Mouse (Mus musculus) limb, embryonic 14.5 days (tissue): Measurements from ENCODE around the gene Muc13. TPM values are rescaled to one million over a fixed set of nuclear protein-coding genes. Genes with fewer than 3 reads are reported as not detected.

Experiments
- ATAC-seq: fragments of 200-750 bp; cut with Nextera tagmentation; 2 replicates; pipeline ENCODE4 v1.8.0; 2017; ENCODE audit warnings: low read depth, moderate number of reproducible peaks, moderate TSS enrichment; ENCODE audit not compliant: low FRiP score
- DNase-seq: peaks from one replicate; pipeline ENCODE4 v3.0.0-alpha.2; 2015; ENCODE audit warnings: low spot score
- H3K27ac ChIP-seq: fragments of 300-500 bp; sonication (generic); replicated peaks from 2 replicates; pipeline ENCODE4 v1.5.1; 2014; ENCODE audit warnings: low read depth, mild to moderate bottlenecking, low read length, moderate library complexity, mixed read lengths
- H3K27me3 ChIP-seq: fragments of 300-500 bp; sonication (generic); 2 replicates; pipeline ENCODE4 v1.6.1; 2014; ENCODE audit warnings: low read length, mixed read lengths; ENCODE audit not compliant: control insufficient read depth, insufficient read depth
- H3K36me3 ChIP-seq: fragments of 300-500 bp; sonication (generic); 2 replicates; pipeline ENCODE4 v1.6.1; 2014; ENCODE audit warnings: mild to moderate bottlenecking, low read length, moderate library complexity, mixed read lengths; ENCODE audit not compliant: control insufficient read depth, insufficient read depth
- H3K4me1 ChIP-seq: fragments of 300-500 bp; sonication (generic); 2 replicates; pipeline ENCODE4 v1.6.1; 2014; ENCODE audit warnings: antibody characterized with exemption, low read length, mixed read lengths; ENCODE audit not compliant: control insufficient read depth, insufficient read depth
- H3K4me2 ChIP-seq: fragments of 300-500 bp; sonication (generic); replicated peaks from 2 replicates; pipeline ENCODE4 v1.6.1; 2014; ENCODE audit warnings: low read depth, mild to moderate bottlenecking, low read length, moderate library complexity; ENCODE audit not compliant: severe bottlenecking
- H3K4me3 ChIP-seq: fragments of 300-500 bp; sonication (generic); replicated peaks from 2 replicates; pipeline ENCODE4 v1.5.1; 2014; ENCODE audit warnings: low read length
- H3K9ac ChIP-seq: fragments of 300-500 bp; sonication (generic); 2 replicates; pipeline ENCODE4 v1.6.1; 2014; ENCODE audit warnings: mild to moderate bottlenecking, low read depth, low read length, moderate library complexity; ENCODE audit not compliant: severe bottlenecking
- H3K9me3 ChIP-seq: fragments of 300-500 bp; sonication (generic); 2 replicates; pipeline ENCODE4 v1.6.1; 2016; ENCODE audit warnings: low read length; ENCODE audit not compliant: control insufficient read depth
- POLR2A ChIP-seq: fragments of 200-500 bp; IDR thresholded peaks from 2 replicates; pipeline ENCODE4 v1.8.0; 2012; ENCODE audit warnings: inconsistent platforms, mild to moderate bottlenecking, moderate library complexity, borderline replicate concordance; ENCODE audit not compliant: insufficient read depth, insufficient read length; ENCODE audit errors: extremely low read depth
- WGBS: fragments of 180-500 bp; shearing (Covaris S2); extraction: QIAGEN DNeasy Blood & Tissue Kit; methylation state at CpG from one replicate; pipeline ENCODE4 v1.1.7; 2014; 5-methylcytosine and 5-hydroxymethylcytosine counted together
- polyA plus RNA-seq, 2 experiments: library from polyadenylated mRNA; depleted of rRNA in 1 of 2; stranded (reverse) in 1 of 2; unstranded in 1 of 2; fragments of >200 nt; fragmentation: Nextera tagmentation in 1 of 2; extraction: Ambion mirVana in 1 of 2; gene quantifications; 2 replicates each; pipeline versions ENCODE4 v1.2.1 to v1.2.3; 2012 to 2014

The Muc13 gene
- polyA plus RNA-seq, 2 experiments: 0.12 to 0.25 TPM

DNA sequence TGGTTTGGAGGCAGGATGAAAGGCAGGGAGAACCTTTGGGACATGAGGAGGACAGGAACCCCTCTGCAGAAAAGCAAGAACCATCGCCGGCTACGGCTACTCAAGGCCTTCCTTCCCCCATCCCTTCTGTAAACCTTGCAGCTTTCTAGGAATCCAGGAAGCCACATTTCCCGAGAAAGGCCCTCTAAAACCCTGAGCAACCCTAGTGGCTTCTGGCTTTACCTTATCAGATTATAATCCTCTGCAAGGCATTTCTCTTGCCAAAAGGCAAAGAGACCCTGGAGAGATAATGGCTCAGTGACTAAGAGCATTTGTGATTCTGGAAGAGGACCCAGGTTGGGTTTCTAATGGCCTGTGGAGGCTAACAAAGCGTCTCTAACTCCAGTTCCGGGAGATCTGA is 46.8 kb downstream of the Muc13 start:
- H3K27ac ChIP-seq: no peak overlapping the region
- no peak for DNase-seq
- no peaks in the 10 kb centered on the region for H3K27me3 ChIP-seq
- peaks cover 19% of the 10 kb centered on the region for H3K4me1 ChIP-seq
- H3K9me3 ChIP-seq: no peaks in the 10 kb centered on the region
- no peak overlapping the region for H3K4me2 ChIP-seq
- no peak overlapping the region for H3K4me3 ChIP-seq
- no peak overlapping the region for H3K9ac ChIP-seq
- no peak for ATAC-seq
- TF ChIP-seq POLR2A: no peak
- 52% methylated on average over 6 of the region's 6 CpGs for WGBS
- H3K36me3 ChIP-seq: no peaks in the 10 kb centered on the region

DNA sequence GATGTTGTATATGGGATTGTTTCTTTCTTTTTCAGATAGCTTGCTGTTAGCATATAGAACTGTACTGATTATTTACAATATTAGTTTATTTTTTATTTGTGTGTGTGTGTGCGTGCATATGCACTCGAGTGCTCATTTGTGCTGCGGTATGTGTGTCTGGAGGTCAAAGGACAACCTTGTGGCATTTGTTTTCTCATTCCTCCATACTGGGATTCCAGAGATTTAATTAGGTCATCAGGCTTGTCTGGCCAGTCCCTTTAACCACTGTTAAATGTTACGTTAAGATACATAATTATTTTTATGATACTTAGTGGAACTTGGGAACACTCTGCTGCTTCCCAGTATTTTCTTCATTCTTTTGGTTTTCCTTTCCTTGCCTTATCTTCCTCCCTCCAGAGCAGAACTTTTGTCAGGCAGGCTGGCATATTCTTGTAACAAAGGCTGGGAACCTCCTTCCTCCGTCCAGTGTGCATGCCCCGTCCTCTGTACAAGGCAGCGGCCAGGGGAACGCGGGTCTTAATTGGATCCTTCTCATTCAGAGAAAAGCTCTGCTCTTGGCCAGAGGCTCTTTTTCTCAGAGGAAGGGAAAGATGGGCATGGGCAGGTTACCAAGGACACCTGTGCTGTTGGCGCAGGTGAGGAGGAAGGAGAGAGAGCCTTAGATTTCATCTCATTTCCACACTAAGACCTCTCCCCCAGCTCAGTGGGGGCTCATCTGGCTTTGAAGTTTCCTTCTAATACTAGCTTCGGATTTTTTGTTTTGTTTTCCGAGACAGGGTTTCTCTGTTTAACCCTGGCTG is 48.4 kb downstream of the Muc13 start:
- Histone ChIP-seq H3K27me3 (no peaks in the 10 kb centered on the region; the same call in 1 of the 2 replicates), H3K9ac (no peak overlapping the region), H3K9me3 (no peaks in the 10 kb centered on the region), H3K4me2 (no peak overlapping the region), H3K4me1 (peaks cover 18% of the 10 kb centered on the region), H3K4me3 (no peak overlapping the region), H3K36me3 (peaks cover 12% of the 10 kb centered on the region), H3K27ac (no peak overlapping the region)
- WGBS: 65% methylated on average over 12 of the region's 12 CpGs
- ATAC-seq (no peak), DNase-seq (no peak)
- TF ChIP-seq POLR2A: no peak

DNA sequence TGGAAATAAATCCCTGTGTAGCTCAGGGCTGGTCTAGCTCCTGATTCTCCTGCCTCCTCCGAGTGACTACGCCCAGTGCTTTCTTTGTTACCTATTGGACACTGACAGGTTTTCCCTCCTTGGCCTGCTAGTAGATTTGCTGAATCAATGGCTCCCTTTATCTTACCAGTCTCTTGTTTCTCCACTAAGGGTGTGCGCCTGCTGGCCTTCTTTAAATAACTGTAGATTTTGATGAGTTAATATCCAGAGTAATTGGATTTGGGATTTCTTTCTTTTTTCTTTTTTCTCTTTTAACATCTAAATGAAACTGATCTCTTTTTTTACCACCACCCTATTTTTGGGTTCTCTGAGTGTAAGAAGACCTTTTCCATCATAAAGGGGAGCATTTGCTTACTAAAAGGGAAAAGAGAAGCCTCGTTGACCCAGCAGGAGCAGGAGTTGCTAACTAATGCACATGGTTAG is 50.3 kb downstream of the Muc13 start:
- no peak for TF ChIP-seq POLR2A
- ATAC-seq: no peak
- peaks cover 12% of the 10 kb centered on the region for H3K36me3 ChIP-seq
- H3K9ac ChIP-seq: no peak overlapping the region
- DNase-seq: no peak
- H3K4me2 ChIP-seq: no peak overlapping the region
- no peaks in the 10 kb centered on the region; the same call in 1 of the 2 replicates for H3K27me3 ChIP-seq
- H3K4me3 ChIP-seq: no peak overlapping the region
- no peaks in the 10 kb centered on the region for H3K9me3 ChIP-seq
- H3K27ac ChIP-seq: no peak overlapping the region
- WGBS: 64% methylated on average over 4 of the region's 4 CpGs
- H3K4me1 ChIP-seq: peaks cover 13% of the 10 kb centered on the region

DNA sequence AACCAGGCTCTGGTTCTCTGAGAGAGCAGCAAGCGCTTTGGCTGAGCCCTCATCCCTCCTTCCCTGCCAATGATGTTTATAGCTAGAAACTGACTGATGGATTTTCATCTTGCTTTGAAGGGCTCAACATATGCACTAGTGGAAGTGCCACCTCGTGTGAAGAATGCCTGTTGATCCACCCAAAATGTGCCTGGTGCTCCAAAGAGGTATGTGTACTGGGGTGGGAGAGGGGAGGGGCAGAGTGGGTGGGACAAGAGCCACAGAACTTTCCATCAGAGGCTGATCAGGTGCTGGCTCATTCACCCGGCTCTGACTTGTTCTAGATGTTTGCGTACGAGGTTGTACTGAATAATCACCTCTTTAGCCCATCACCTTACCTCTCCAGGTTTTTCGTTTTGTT is 51.0 kb downstream of the Muc13 start:
- Histone ChIP-seq H3K4me1 (peaks cover 13% of the 10 kb centered on the region), H3K4me3 (no peak overlapping the region), H3K9me3 (no peaks in the 10 kb centered on the region), H3K9ac (no peak overlapping the region), H3K27ac (no peak overlapping the region), H3K4me2 (no peak overlapping the region), H3K36me3 (peaks cover 12% of the 10 kb centered on the region), H3K27me3 (no peaks in the 10 kb centered on the region; the same call in 1 of the 2 replicates)
- TF ChIP-seq POLR2A: no peak
- DNase-seq: no peak
- WGBS: 82% methylated on average over 6 of the region's 6 CpGs
- no peak for ATAC-seq

DNA sequence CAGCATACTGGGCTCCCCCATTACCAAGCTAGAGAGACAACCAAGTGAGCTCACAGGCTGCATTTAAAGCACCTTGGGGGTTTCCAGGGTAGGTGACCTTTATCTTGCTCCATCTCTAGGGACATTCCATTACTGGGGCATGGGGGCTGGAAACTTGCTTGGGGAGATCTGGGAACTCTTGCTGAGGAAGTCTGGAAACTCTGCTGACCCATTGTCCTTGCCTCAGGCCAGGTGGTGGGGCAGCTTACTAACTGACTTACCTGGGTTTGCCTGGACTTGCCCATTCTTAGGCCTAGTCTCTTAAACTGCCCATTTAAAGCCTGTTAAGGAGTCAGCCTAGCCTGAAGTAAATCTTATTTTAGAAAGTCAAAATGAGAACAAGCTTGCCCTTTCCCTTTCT is 59.4 kb downstream of the Muc13 start:
- no peak for TF ChIP-seq POLR2A
- Histone ChIP-seq H3K4me3 (no peak overlapping the region), H3K4me1 (no peaks in the 10 kb centered on the region), H3K9ac (no peak overlapping the region), H3K9me3 (no peaks in the 10 kb centered on the region), H3K27ac (no peak overlapping the region), H3K4me2 (no peak overlapping the region), H3K36me3 (no peaks in the 10 kb centered on the region; the same call in none of the 2 replicates), H3K27me3 (no peaks in the 10 kb centered on the region)
- no peak for DNase-seq
- no peak for ATAC-seq
